Mouse (Mus musculus): Measurements from ENCODE around the gene Hoxc12.

Gene Hoxc12

GRCm38 (mm10) chr15:102980352-102980751, 43.8 kb downstream of the Hoxc12 start:
- intact Hi-C loops (cut with DNase I), result loop anchor here (10.0 kb wide), 1 partner anchor 334 kb away; the partner anchor contains the start of gene Gpr84

- intact Hi-C loops (cut with DNase I), result loop anchor here (10.0 kb wide), 1 partner anchor 334 kb away; the partner anchor contains the start of gene Gpr84
Measured at GRCm38 (mm10) chr15:102980912-102981311, 44.4 kb downstream of the Hoxc12 start.

GRCm38 (mm10) chr15:102981379-102982288, 45.1 kb downstream of the Hoxc12 start:
- intact Hi-C loops (cut with DNase I), result loop anchor here (10.0 kb wide), 1 partner anchor 333 kb away; the partner anchor contains the start of gene Gpr84

- intact Hi-C loops (cut with DNase I), result loop anchor here (10.0 kb wide), 1 partner anchor 331 kb away; the partner anchor contains the start of gene Gpr84
Measured at GRCm38 (mm10) chr15:102983716-102984115, 47.2 kb downstream of the Hoxc12 start.

- intact Hi-C loops (cut with DNase I), result loop anchor here (10.0 kb wide), 1 partner anchor 330 kb away; the partner anchor contains the start of gene Gpr84
Measured at GRCm38 (mm10) chr15:102984521-102984920, 48.0 kb downstream of the Hoxc12 start.

GRCm38 (mm10) chr15:102984925-102985324, 48.4 kb downstream of the Hoxc12 start:
- intact Hi-C loops (cut with DNase I), result loop anchor here (10.0 kb wide), 1 partner anchor 330 kb away; the partner anchor contains the start of gene Gpr84

GRCm38 (mm10) chr15:102987124-102987833, 50.7 kb downstream of the Hoxc12 start:
- intact Hi-C loops (cut with DNase I), result loop anchor here (2.0 to 10.0 kb wide), 3 partner anchors 134 to 328 kb away; partner anchors contain the start of gene Gpr84

GRCm38 (mm10) chr15:102988078-102988477, 51.5 kb downstream of the Hoxc12 start:
- intact Hi-C loops (cut with DNase I), result loop anchor here (10.0 kb wide), 1 partner anchor 327 kb away; the partner anchor contains the start of gene Gpr84

Small RNA genes lying within 50 kb of the gene (microRNA-seq; reads per million reads assigned to microRNA genes)
- gene Mir196a-2, result 188 to 200 reads per million in 2 experiments

All from adrenal gland (tissue).